Mouse (Mus musculus): ENCODE data around the gene Calm1. TPM values are rescaled to one million over a fixed set of nuclear protein-coding genes. Genes with fewer than 3 reads are reported as not detected.
A peak's percentile ranks its signal among the peaks of the same experiment; 100 is the strongest.

Calm1 gene
- total RNA-seq, 2 experiments from 2014 or later: 568 to 588 TPM

GRCm38 (mm10) chr12:100222322-100222993, 23.2 kb downstream of the Calm1 start:
- no peak for DNase-seq (ENCODE audit: low spot score)

DNA sequence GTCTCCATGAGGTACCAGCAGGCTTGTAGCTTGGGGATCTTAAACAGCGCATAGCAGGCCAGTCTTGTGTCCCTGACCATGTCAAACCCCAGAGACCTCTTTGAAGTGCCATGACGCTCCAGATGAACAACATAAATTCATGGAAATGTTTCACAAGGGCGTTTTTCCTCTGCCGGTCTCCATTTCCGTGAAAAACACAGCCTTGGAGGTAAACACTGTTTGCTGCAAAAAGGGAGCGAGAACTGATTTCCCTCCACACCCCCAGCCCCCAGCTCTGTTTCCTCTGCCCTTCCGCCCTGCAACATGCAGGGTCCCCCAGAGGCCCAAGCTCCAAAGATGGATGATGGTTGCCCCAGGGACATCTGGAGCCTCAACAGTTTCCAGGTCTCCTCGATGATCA, 24.3 kb downstream of the Calm1 start:
- no peak for DNase-seq (ENCODE audit: low spot score)

- DNase-seq (ENCODE audit: low spot score): no peak
These were observed 26.0 kb downstream of the Calm1 start for GRCm38 (mm10) chr12:100225196-100225595.

DNA sequence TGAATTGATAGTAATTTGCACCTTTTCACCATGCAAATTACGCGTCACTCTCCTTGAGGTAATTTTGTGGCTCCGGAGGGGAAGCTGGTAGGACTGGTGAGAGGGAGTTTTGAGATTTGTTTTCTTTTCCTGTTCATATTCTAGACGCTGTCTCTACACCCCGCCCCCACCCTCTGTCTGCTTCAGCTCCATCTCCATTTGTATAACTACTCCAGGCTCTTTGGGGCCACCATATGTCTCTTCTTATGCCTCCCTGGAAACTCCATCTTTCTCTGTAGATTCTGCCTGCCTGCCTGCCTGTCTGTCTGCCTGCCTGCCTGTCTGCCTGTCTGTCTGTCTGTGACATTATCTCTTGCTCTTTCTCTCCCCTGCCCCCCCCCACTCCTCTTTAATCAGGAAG, 26.8 kb downstream of the Calm1 start:
- no peak for DNase-seq (ENCODE audit: low spot score)

- no peak for DNase-seq (ENCODE audit: low spot score)
These were observed 27.4 kb downstream of the Calm1 start for GRCm38 (mm10) chr12:100226621-100227020.

DNA sequence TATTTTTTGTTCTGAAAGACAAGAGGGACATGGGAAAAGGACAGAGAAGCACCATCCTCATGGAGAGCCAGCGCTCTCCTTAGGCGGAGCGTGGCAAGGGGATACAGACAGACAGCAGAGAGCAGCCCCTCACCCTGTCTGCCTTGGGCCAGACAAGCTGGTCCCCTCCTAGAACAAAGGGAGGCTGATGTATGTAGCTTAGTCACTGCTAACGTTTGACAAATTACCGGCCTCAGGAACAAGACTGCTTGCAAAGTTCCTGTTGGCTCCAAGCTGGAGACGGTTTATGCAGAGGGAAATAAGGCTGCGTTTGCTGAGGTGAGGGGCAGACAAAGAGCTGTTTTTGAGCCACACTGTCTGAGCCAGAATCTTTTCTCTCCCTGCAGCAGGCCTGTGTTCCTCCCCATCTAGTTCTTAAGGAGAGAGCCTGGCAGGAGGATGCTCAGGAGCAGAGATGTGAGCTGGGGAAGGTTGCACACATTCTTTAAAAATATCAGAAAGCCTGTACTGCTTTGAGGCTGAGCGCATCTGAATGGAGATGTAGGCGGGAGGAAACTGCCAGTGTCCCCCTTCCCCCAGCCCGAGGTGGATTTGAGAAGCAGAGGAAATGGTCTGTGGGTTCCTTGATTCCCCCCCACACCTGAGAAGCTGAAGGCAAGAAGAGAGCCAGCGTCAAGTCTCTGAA, 28.9 kb downstream of the Calm1 start:
- no peak for DNase-seq (ENCODE audit: low spot score)

DNA sequence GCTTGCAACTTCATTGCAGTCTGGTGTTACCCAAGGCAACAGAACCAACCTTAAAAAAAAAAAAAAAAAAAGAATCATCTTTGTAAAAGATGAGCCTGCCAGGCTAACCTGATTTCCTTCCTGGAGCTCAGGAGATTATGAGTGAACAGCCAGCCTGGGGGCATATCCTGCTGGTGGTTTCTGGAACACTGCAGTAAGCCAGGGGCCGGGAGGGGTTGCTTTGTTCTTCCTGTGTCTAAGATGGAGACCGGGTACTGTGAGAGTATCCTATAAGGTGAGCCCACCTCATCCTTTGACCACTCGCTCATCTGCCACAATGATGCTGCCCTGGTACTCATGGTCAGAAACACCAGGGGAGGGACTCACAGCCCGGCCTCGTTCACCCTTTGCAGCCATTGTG, 35.0 kb downstream of the Calm1 start:
- no peak for DNase-seq (ENCODE audit: low spot score)

DNA sequence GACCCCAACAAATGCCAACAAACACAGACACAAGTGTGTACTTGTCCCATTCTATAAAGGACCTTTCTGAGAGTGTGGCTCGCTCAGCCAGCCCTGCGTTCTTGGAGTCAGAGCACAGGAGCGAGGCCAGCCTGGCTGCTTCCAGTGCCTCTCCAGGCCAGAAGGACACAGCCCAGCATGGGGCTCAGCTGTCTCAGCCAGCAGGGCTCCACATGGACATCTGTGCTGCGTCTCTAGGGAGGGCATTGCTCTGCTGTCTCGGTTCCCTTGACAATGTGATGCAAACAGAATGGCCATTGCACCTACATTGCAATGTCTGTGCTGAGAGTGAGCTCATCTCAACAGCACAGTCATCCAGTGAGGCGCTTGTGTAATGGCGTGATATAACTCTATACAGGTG, 35.7 kb downstream of the Calm1 start:
- no peak for DNase-seq (ENCODE audit: low spot score)

- no peak for DNase-seq (ENCODE audit: low spot score)
These were observed 36.2 kb downstream of the Calm1 start for GRCm38 (mm10) chr12:100235423-100235822.

DNA sequence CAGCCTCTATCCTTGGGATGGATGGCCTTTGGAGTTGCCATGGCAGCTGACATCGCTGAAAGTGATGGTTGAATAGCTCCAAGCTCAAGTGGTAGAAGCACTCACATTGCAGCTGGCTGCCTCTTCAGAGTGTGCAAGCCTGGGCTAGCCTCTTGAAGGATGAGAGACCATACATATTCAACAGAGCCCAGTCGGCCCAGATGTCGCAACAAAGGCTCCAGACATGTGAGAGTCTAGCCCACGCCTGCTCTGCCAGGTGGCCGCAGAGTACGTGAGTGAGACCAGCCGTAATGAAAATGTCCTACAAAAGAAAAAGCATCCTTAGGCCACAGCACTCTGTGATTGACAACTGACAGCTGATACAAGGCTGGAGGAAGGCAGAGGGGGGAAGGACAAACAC, 40.2 kb downstream of the Calm1 start:
- no peak for DNase-seq (ENCODE audit: low spot score)

DNA sequence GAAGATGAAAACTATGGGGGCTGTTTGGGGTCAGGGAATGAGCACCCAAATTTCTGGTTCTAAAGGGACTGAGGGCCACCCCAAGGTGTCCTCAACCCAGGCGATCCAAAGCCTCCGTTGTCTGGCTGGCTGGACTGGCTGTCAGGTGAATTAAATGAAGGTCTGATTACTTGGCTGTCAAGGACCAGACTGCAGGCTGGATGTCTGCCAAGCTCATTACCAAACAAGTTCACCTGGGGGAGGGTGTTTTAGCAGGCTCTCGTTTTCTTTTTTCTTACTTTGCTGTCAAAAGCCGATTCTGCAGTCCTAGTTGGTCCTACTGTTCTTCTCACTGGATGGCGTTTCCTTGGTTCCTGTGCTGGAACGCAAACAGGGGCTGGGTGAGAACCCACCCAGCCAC, 40.6 kb downstream of the Calm1 start:
- no peak for DNase-seq (ENCODE audit: low spot score)

- peak; percentile 29 for DNase-seq (ENCODE audit: low spot score)
These were observed 42.9 kb downstream of the Calm1 start for GRCm38 (mm10) chr12:100241911-100242796.

DNA sequence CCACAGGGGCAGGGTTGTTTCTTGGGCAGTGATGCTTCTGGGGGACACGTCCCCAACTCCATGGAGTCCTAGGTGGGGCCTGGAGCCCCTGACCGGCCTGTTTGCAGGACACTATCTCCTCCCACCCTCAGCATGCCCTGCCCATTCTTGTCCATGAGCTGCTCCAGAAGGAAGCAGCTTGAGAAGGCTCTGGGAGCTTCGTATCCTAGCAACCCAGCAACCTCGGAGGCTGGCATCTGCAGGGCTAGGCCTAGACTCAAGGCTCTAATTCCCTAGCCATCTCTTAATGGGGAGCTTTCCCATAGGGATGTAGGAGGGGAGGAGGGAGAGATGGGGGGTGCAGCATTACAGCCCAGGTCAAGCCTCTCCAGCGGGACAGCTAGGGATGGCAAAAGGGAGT, 45.3 kb downstream of the Calm1 start:
- DNase-seq (ENCODE audit: low spot score): no peak

GRCm38 (mm10) chr12:100249170-100249569, 49.9 kb downstream of the Calm1 start:
- no peak for DNase-seq (ENCODE audit: low spot score)

DNA sequence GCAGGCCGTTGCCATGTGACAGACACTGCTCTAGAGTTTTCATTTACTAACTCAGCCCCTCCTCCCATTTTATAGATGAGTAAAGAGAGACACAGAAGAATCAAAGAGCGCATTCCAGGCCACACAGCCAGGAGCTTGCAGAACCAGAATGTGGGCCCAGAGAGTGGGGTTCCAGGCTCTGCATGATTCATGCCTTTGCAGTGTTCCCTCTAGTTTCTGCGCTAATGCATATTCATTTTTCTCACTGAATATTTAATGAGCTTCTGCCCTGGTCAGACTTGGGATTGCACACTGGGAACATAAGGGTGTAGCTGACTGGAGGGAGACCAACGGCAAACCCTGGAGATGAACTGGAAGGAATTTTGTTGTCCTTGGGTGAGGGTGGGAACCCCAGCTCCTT, 55.2 kb downstream of the Calm1 start:
- no peak for DNase-seq (ENCODE audit: low spot score)

GRCm38 (mm10) chr12:100255441-100255949, 56.3 kb downstream of the Calm1 start:
- DNase-seq (ENCODE audit: low spot score): no peak

- DNase-seq (ENCODE audit: low spot score): no peak
These were observed 58.5 kb downstream of the Calm1 start for GRCm38 (mm10) chr12:100257779-100258178.

Other genes with a start within 250 kb of the Calm1 start
- gene Kcnk13, start 234.9 kb upstream of the Calm1 start, total RNA-seq (2021): under 1 TPM in 1 of 2 experiments, not detected in 1; 0.07 TPM
- 100 to 1,000 TPM; 140 to 164 TPM for gene Psmc1, start 89.3 kb upstream of the Calm1 start, total RNA-seq (2021)
- gene Nrde2, start 39.8 kb upstream of the Calm1 start, total RNA-seq (2021): 1 to 10 TPM; 7.5 to 7.8 TPM